Mouse (Mus musculus) hindbrain, embryonic 12.5 days (tissue): Measurements from ENCODE around the gene Gemin8. TPM values are rescaled to one million over a fixed set of nuclear protein-coding genes. Genes with fewer than 3 reads are reported as not detected.

Experiments used
- ATAC-seq: fragments of 200-750 bp; cut with Nextera tagmentation; 2 replicates; pipeline ENCODE4 v1.8.0; 2017; ENCODE audit warnings: moderate TSS enrichment; ENCODE audit not compliant: low FRiP score
- H3K27ac ChIP-seq: fragments of 300-500 bp; sonication (generic); 2 replicates; pipeline ENCODE4 v1.5.1; 2016; ENCODE audit warnings: mild to moderate bottlenecking
- H3K27me3 ChIP-seq: fragments of 300-500 bp; sonication (generic); 2 replicates; pipeline ENCODE4 v1.6.1; 2016; ENCODE audit warnings: mild to moderate bottlenecking
- H3K36me3 ChIP-seq: fragments of 300-500 bp; sonication (generic); 2 replicates; pipeline ENCODE4 v1.6.1; 2016; ENCODE audit warnings: mild to moderate bottlenecking
- H3K4me1 ChIP-seq: fragments of 300-500 bp; sonication (generic); 2 replicates; pipeline ENCODE4 v1.6.1; 2016
- H3K4me2 ChIP-seq: fragments of 300-500 bp; sonication (generic); replicated peaks from 2 replicates; pipeline ENCODE4 v1.6.1; 2016; ENCODE audit warnings: mild to moderate bottlenecking
- H3K4me3 ChIP-seq: fragments of 300-500 bp; sonication (generic); 2 replicates; pipeline ENCODE4 v1.5.1; 2016; ENCODE audit warnings: mild to moderate bottlenecking
- H3K9ac ChIP-seq: fragments of 300-500 bp; sonication (generic); 2 replicates; pipeline ENCODE4 v1.6.1; 2016; ENCODE audit warnings: mild to moderate bottlenecking, moderate library complexity
- H3K9me3 ChIP-seq: fragments of 300-500 bp; sonication (generic); replicated peaks from 2 replicates; pipeline ENCODE4 v1.6.1; 2016; ENCODE audit warnings: mild to moderate bottlenecking
- WGBS: fragments of 180-500 bp; shearing (Covaris S2); methylation state at CpG from one replicate; pipeline ENCODE4 v1.1.7; 2016; 5-methylcytosine and 5-hydroxymethylcytosine counted together
- polyA plus RNA-seq: library from polyadenylated mRNA; unstranded; fragments of >200 nt; fragmentation: Nextera tagmentation; extraction: Ambion mirVana; gene quantifications from 2 replicates; pipeline ENCODE4 v1.2.1, GENCODE M21; 2016

Gemin8 gene
- polyA plus RNA-seq, 1 experiment from 2014 or later: 11.7 TPM

GRCm38 (mm10) chrX:166238831-166239460, 68.7 kb downstream of the Gemin8 start, which contains the start of gene Gpm6b:
Gene Gpm6b, plus strand, starts transcription at chrX:166238911.
- H3K9ac ChIP-seq: peak within 1 kb of the TSS; percentile 67
- 28% methylated on average over 61 of the region's 63 CpGs for WGBS
- H3K4me2 ChIP-seq: peak within 1 kb of the TSS; percentile 82
- no peaks in the 10 kb centered on the region for H3K36me3 ChIP-seq
- H3K4me1 ChIP-seq: no peaks in the 10 kb centered on the region
- peaks cover 41% of the 10 kb centered on the region for H3K27me3 ChIP-seq
- H3K4me3 ChIP-seq: peak within 1 kb of the TSS; percentile 59
- H3K27ac ChIP-seq: no peak within 1 kb of the TSS
- H3K9me3 ChIP-seq: no peaks in the 10 kb centered on the region
- ATAC-seq: peak; percentile 87

GRCm38 (mm10) chrX:166239520-166239919, 69.3 kb downstream of the Gemin8 start:
- H3K4me1 ChIP-seq: no peaks in the 10 kb centered on the region
- 0 out of 2 replicates have a peak, but pooled peaks have one; percentile 30 for ATAC-seq
- 28% methylated on average over 13 of the region's 13 CpGs for WGBS
- peak overlapping the region; percentile 59 for H3K4me3 ChIP-seq
- H3K9ac ChIP-seq: peak overlapping the region; percentile 67
- no peaks in the 10 kb centered on the region for H3K9me3 ChIP-seq
- H3K36me3 ChIP-seq: no peaks in the 10 kb centered on the region
- no peak overlapping the region for H3K27ac ChIP-seq
- H3K4me2 ChIP-seq: peak overlapping the region; percentile 82
- H3K27me3 ChIP-seq: peaks cover 41% of the 10 kb centered on the region

Other genes starting within 250 kb of the Gemin8 start
- gene Gpm6b, start 68.5 kb downstream of the Gemin8 start, polyA plus RNA-seq: 211 and 224 TPM in 2 replicates